Mouse (Mus musculus) spleen, adult 2 months (tissue): ENCODE results near the gene Map1b.

Experiments used
- CTCF ChIP-seq: fragments of 200-500 bp; IDR thresholded peaks from 2 replicates; pipeline ENCODE4 v1.5.1; 2011; ENCODE audit warnings: mild to moderate bottlenecking, inconsistent platforms; ENCODE audit not compliant: insufficient read depth, insufficient read length, insufficient replicate concordance; ENCODE audit errors: extremely low read depth
- POLR2A ChIP-seq: fragments of 200-500 bp; IDR thresholded peaks from 2 replicates; pipeline ENCODE4 v1.6.1; 2011; ENCODE audit warnings: low read depth, low read length, inconsistent platforms

- TF ChIP-seq CTCF (no peak), POLR2A (no peak)
Measured at GRCm38 (mm10) chr13:99448278-99448677, 68.1 kb downstream of the Map1b start.
